Comparison of ENCODE assay signal across 1 mouse cellular context in the genomic region with DNA sequence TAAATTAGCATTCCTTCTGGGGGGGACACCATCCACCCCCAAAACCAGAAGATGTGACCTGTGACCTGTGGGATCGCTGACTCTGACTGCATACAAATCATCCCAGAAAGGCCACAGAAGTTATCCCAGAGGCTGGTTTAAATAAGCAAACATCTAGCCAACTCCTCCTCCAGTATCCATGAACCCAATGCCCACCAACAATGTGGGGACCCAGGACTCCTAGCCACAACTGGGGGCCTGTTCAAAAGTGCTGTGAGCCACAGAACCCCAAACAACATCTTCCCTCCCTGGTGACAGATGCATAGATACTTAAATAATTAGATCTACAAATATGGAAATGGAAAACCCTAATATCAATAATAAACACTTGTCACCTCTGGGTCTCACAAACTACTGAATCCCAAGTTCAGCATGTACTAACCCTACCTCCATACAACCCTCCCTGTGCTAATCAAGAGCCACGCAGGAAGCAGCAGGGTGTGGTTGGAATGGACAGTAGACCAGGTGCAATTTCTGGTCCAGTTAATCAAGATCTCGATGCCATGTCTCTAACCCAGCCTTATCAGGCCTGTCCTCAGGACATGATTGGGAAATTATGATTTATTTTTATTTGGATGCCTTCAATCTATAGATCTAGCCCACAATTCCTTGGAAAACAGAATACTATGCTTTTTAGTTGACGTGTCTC.
TF ChIP-seq lines count a peak whose summit lies in the region.

No protein-coding gene starts in this region.

TF ChIP-seq in MEL, 35 proteins besides CTCF, POLR2A, EP300 and RAD21 (continued from another document):
- no peak for TF ChIP-seq CHD2 (IDR thresholded peaks at IDR 0.05; ENCODE audit: low read length)
